Mouse (Mus musculus) frontal cortex, adult (tissue): Measurements from ENCODE around the gene Plpp6.

ENCODE experiments used
- ATAC-seq: cut with Nextera tagmentation; 2 replicates; pipeline ENCODE4 v1.9.2; 2017; ENCODE audit warnings: mild to moderate bottlenecking, moderate library complexity, mixed read lengths; ENCODE audit not compliant: low TSS enrichment

The Plpp6 gene

GRCm38 (mm10) chr19:28963842-28964551 is at the start of gene Plpp6:
Gene Plpp6 (plus strand): TSS chr19:28963953.
- ATAC-seq: peak; percentile 78

- ATAC-seq: no peak
Observed at GRCm38 (mm10) chr19:28914598-28914997, 49.2 kb upstream of the Plpp6 start.

GRCm38 (mm10) chr19:28915602-28916250 is 48.0 kb upstream of the Plpp6 start:
- 0 out of 2 replicates have a peak, but pooled peaks have one; percentile 20 for ATAC-seq

DNA sequence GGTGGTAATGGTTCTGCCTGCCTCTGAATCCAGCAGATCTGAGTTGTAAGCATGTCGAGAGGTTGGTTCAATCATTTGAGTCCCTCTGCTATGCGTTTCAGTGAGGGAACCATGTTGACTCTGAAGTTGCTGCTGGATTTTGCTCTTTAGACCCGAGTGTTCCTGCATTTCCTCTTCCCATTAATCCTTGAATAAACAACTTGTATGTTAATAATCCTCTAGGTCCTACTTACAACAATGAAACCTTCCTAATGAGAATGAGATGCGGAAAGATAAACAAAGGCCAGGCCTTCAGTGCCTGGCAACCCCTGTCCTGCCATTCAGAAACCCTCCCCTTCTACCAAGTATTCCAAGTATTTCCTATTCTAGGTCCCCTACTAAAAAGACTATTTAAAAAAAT is 47.3 kb upstream of the Plpp6 start:
- no peak for ATAC-seq

DNA sequence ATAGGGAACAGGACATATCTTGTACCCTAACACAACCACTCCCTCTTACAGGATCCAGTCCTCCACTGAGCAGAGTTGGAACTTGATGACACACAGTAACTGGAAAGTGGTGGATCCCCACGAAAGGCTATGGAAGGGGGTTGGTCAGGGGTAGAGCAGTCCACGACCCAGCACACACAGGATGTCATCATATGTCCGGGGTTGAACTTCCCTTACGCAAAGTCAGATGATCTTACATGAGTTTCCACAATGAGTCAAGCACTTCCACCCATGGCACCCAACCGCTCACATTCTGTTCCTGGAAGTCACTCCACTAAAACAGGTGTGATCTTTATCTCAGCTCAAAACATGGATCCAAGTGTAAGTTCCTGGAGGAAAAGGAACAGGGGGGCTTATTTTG is 45.9 kb upstream of the Plpp6 start:
- ATAC-seq: no peak

DNA sequence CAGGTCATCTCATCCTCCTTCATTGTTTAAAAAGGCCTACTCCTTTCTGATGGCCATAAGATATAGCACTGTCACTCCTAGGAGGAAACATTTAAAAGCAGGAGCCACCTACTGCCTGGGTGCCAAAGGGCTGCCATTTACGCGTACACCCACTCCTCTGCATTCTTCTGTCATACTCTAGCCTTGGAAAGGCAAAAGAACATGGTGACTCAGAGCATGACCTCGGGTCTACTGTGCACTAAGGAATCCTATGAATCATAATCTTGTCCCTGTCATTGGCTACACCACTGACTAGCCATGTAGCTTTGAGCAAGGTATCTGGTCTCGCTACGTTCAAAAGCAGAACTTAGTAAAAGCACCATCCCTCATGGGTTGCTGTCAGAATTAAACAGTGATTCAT is 37.4 kb upstream of the Plpp6 start:
- ATAC-seq: no peak

- ATAC-seq: peak; percentile 84
Observed at GRCm38 (mm10) chr19:28927396-28927795, 36.4 kb upstream of the Plpp6 start.

DNA sequence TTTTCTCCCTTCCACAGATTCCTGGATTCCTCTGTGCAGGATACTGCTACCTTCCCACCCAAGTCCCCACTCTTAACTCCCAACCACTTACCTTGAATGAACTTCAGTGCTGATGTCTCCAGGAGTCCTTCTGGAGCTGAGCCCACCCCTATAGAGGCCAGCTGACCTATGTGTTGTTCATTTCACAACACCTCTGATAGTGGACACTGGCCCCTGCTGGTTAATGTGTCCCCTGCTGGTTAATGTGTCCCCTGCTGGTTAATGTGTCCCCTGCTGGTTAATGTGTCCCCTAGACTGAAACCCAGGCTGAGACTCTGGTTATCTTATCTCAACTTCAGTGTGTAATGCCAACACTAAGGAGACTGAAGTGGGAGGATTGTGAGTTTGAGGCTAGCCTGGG is 34.7 kb upstream of the Plpp6 start:
- ATAC-seq: no peak

DNA sequence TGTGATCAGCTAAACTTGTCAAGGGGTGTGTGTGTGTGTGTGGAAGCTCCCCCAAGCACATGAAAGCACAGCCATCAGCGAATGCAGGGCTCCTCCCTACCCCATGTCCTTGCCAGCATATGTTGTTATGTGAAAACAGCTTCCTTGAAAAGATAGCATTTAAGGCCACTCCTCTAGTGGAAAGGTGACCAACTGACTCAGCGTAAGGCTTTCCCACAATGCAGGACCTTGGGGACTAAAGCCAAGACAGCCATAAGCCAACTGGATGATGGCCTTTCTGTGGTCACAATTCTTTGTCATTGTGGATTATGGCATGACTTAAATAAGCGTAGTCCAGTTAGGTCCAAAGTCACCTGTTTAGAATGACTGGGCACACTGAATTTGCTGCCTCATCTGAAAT is 28.9 kb upstream of the Plpp6 start:
- ATAC-seq: no peak

- no peak for ATAC-seq
Observed at GRCm38 (mm10) chr19:28940135-28940874, 23.4 kb upstream of the Plpp6 start.

DNA sequence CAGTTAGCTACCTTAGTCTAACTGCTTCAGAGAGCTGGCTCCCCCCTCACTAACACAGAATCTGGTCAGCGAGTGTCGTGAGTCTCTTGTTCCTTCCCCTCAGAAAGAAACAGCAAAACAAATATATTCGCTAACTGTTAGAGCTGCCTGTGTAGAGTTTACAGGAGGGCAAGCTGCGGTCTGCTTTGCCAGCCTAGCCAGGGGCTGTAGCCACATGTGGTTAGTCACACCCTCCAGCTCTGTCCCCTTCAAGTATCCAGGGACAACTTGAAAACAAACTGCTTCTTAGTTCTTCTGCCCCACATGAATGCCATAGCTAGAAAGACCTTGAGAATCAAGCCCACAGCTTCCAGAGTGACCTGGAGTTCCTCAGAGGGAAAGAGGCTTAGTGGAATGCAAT is 22.5 kb upstream of the Plpp6 start:
- ATAC-seq: no peak

DNA sequence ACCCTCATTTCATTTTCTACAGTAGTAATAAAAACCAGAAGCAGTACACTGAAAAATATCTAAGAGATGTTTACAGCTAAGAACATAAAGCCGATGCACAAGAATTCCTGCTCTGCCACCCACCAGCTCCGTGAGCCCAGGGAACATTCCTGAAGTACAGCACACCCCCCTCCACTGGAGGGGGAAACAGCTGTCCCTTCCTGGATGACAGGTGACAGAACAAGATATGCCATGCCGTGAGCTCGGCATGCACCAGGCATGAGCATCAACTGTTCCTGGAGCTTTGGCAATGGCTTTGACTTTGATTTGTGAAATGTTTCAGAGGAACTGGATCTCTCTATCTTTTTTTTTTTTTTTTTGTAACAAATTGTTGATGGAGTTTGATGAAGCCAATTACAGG is 17.0 kb upstream of the Plpp6 start:
- peak; percentile 72 for ATAC-seq

- no peak for ATAC-seq
Observed at GRCm38 (mm10) chr19:28947311-28947710, 16.4 kb upstream of the Plpp6 start.

DNA sequence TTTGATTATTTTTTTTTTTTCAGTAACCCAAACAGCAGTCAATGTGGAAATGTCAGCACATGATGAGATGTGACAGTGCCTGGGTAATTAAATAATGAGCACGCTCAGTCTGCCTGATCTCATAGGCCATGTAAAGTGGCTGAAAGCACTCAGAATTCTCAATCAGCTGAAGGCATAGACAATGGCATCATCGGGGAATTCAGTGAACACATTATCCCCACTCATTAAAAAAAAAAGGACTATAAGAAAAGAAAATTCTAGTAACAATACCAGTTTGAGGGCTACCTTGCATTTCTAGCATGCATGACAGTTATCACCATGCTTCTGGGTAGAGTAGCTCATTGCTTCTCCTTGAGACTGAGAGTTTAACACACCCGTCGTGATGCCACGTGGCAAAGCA is 12.5 kb upstream of the Plpp6 start:
- no peak for ATAC-seq

DNA sequence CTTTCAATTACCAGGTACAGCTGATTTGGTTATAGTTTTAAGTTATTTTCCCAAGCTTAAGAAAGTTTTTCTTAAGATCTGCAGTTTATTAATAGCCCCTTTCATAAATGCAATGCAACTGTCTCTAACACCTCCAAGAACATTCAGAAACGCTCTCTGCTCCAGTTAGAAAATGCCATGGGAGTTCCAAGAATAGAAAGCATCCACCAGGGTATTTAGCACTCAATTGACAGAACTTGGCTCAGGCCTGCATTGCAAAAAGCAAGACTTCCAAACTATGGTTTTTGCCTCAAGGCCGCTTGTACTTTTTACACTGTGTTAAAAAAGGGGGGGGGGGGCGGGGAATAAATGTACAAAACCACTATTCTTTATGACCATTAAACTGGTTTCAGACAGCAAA is 640 bp upstream of the Plpp6 start:
- ATAC-seq: peak; percentile 71

- ATAC-seq: no peak
Observed at GRCm38 (mm10) chr19:28963513-28963841, 276 bp upstream of the Plpp6 start.

DNA sequence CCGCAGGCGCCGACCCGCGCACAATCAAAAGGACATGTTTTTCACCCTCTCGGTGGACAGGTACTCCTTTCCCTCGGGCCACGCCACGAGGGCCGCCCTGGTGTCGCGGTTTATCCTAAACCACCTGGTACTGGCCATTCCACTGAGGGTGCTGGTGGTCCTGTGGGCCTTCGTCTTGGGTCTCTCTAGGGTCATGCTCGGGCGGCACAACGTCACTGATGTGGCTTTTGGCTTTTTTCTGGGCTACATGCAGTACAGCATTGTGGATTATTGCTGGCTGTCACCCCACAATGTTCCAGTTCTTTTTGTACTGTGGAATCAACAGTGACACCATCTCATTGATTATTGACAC is 775 bp downstream of the Plpp6 start:
- no peak for ATAC-seq

GRCm38 (mm10) chr19:28967652-28968051 is 3.9 kb downstream of the Plpp6 start, which contains the start of gene 4430402I18Rik:
Gene 4430402I18Rik (minus strand): TSS chr19:28967800.
- peak; percentile 50 for ATAC-seq

- ATAC-seq: no peak
Observed at GRCm38 (mm10) chr19:28968178-28968577, 4.4 kb downstream of the Plpp6 start.

DNA sequence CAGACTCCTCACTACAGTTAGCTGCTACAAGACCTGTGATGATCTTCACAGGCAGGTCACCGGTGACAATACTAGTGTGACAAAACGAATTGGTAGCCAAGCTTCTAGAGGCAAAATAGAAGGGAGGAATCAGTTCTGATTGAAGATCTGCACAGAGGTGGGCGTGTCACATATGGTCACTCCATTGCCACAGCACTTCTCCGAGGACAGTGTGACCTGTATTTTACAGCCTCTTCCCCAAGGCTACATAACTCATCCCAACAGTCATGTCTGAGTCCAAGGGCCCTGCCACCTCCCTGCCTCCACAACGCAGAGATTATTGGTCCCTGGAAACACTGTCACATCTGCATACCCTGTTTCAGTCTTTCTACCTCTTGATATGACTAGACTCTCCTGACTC is 5.5 kb downstream of the Plpp6 start:
- ATAC-seq: no peak

- ATAC-seq: no peak
Observed at GRCm38 (mm10) chr19:28970251-28970650, 6.5 kb downstream of the Plpp6 start.

GRCm38 (mm10) chr19:28974862-28975611 is 11.3 kb downstream of the Plpp6 start:
- peak; percentile 97 for ATAC-seq
